Mouse (Mus musculus) liver, postnatal 0 days (tissue): ENCODE data around the gene Arcn1.

Experiments
- CTCF ChIP-seq: sonication (generic); IDR thresholded peaks from 2 replicates; pipeline ENCODE4 v1.5.1; 2016; ENCODE audit warnings: antibody characterized with exemption, low read depth
- EP300 ChIP-seq: IDR thresholded peaks from 2 replicates; pipeline ENCODE4 v1.6.1; 2016; ENCODE audit warnings: antibody characterized with exemption, low read depth, mild to moderate bottlenecking

GRCm38 (mm10) chr9:44715109-44715508 lies 52.5 kb downstream of the Arcn1 start:
- TF ChIP-seq EP300 (no peak), CTCF (no peak)
